Mouse (Mus musculus): ENCODE measurements around the gene Prkar1b.

- TF ChIP-seq POLR2A (IDR thresholded peaks at IDR 0.05; ENCODE audit: low read depth, low read length): no peak
- TF ChIP-seq CTCF (IDR thresholded peaks at IDR 0.05; ENCODE audit: extremely low read depth, insufficient read length, insufficient replicate concordance, low read depth, low read length): no peak
Measured at GRCm38 (mm10) chr5:138971405-138971804, 178.4 kb downstream of the Prkar1b start.

Data from small intestine, adult 2 months (tissue).